Mouse (Mus musculus) heart, postnatal 0 days (tissue): ENCODE data around the gene Enox1. TPM values are rescaled to one million over a fixed set of nuclear protein-coding genes. Genes with fewer than 3 reads are reported as not detected.

Source experiments
- ATAC-seq: fragments of 200-750 bp; cut with Nextera tagmentation; 2 replicates; pipeline ENCODE4 v1.8.0; 2017; ENCODE audit warnings: low read depth, moderate number of reproducible peaks, moderate library complexity; ENCODE audit not compliant: insufficient read depth
- DNase-seq: peaks from one replicate; pipeline ENCODE4 v3.0.0-alpha.2; 2016; ENCODE audit warnings: low spot score
- H3K27ac ChIP-seq: fragments of 300-500 bp; sonication (generic); 2 replicates; pipeline ENCODE4 v1.5.1; 2014; ENCODE audit warnings: low read depth, mild to moderate bottlenecking
- H3K27me3 ChIP-seq: fragments of 300-500 bp; sonication (generic); 2 replicates; pipeline ENCODE4 v1.6.1; 2014; ENCODE audit warnings: low read length, mixed read lengths; ENCODE audit not compliant: control insufficient read depth, insufficient read depth
- H3K36me3 ChIP-seq: fragments of 300-500 bp; sonication (generic); replicated peaks from 2 replicates; pipeline ENCODE4 v1.6.1; 2014; ENCODE audit warnings: low read length, mixed read lengths; ENCODE audit not compliant: control insufficient read depth, insufficient read depth
- H3K4me1 ChIP-seq: fragments of 300-500 bp; sonication (generic); 2 replicates; pipeline ENCODE4 v1.6.1; 2014; ENCODE audit warnings: antibody characterized with exemption; ENCODE audit not compliant: control insufficient read depth, insufficient read depth
- H3K4me2 ChIP-seq: fragments of 300-500 bp; sonication (generic); 2 replicates; pipeline ENCODE4 v1.6.1; 2014; ENCODE audit warnings: low read depth, mild to moderate bottlenecking, low read length, moderate library complexity
- H3K4me3 ChIP-seq: fragments of 300-500 bp; sonication (generic); 2 replicates; pipeline ENCODE4 v1.5.1; 2014; ENCODE audit warnings: low read depth, low read length
- H3K9ac ChIP-seq: fragments of 300-500 bp; sonication (generic); replicated peaks from 2 replicates; pipeline ENCODE4 v1.6.1; 2014; ENCODE audit warnings: low read depth, low read length, mixed read lengths
- H3K9me3 ChIP-seq: fragments of 300-500 bp; sonication (generic); replicated peaks from 2 replicates; pipeline ENCODE4 v1.6.1; 2016; ENCODE audit warnings: low read length; ENCODE audit not compliant: control insufficient read depth
- CTCF ChIP-seq: IDR thresholded peaks from 2 replicates; pipeline ENCODE4 v1.5.1; 2016; ENCODE audit warnings: antibody characterized with exemption, control low read depth, low read depth
- EP300 ChIP-seq: IDR thresholded peaks from 2 replicates; pipeline ENCODE4 v1.6.1; 2016; ENCODE audit warnings: antibody characterized with exemption, low read depth
- WGBS: fragments of 180-500 bp; shearing (Covaris S2); extraction: QIAGEN DNeasy Blood & Tissue Kit; methylation state at CpG from one replicate; pipeline ENCODE4 v1.1.7; 2014; 5-methylcytosine and 5-hydroxymethylcytosine counted together
- polyA plus RNA-seq: library from polyadenylated mRNA; unstranded; fragments of >200 nt; fragmentation: Nextera tagmentation; extraction: Ambion mirVana; gene quantifications from 2 replicates; pipeline ENCODE4 v1.2.1, GENCODE M21; 2015
- total RNA-seq: library from RNA; depleted of rRNA; stranded (reverse); fragments of >200 nt; gene quantifications from 2 replicates; pipeline ENCODE4 v1.2.3, GENCODE M21; 2014; ENCODE audit warnings: low replicate concordance

The Enox1 gene
- total and polyA plus RNA-seq, 2 experiments from 2014 or later = 0.83 to 2.6 TPM

DNA sequence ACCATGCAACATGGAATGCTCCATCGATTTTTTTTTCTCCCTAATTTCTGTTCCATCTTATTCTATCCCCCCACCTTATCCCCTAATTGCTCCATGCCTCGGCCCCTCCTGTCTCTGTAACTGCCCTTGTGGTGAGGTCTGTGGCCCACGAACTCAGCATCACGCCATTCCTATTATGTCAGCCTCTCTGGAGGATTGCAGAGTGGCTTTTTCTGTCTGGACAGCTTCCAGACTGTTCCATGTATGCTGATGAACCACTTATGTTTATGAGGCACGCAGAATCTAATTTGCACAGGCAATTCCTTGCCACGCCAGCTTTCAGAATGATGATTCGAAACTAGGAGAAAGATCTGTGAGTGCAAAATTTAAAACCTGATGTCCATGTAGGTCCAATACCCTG is 521.4 kb downstream of the Enox1 start:
- ATAC-seq = no peak

DNA sequence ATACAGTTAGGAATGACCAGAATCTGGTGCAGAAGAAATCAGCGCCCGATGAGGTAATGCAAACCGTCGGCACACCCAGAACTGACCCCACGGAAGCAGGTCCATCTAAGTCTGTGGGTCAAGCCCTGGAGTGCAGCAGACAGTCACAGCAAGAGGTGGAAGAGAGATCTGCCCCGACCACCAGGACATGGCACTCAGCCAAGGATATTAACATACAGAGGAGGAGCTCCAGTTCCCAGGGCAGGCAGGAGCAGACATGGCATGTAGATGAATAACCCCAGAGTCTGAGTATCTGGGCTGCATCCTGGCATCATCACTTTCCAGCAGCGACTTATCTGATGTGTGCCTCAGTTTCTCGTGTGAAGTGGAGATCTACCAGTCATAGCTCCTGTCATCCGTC is 523.3 kb downstream of the Enox1 start:
- H3K27ac ChIP-seq = peak overlapping the region; percentile 46

More for the DNA sequence above, 521.4 kb downstream of the Enox1 start:
- H3K4me3 ChIP-seq = no peak overlapping the region
- no peak for TF ChIP-seq CTCF
- no peak for TF ChIP-seq EP300
- H3K9me3 ChIP-seq = no peaks in the 10 kb centered on the region
- H3K27ac ChIP-seq = no peak overlapping the region; the same call in 1 of the 2 replicates
- WGBS = 32% methylated on average over 7 of the region's 7 CpGs
- no peak overlapping the region for H3K4me2 ChIP-seq
- no peaks in the 10 kb centered on the region for H3K36me3 ChIP-seq
- peaks cover 32% of the 10 kb centered on the region for H3K4me1 ChIP-seq
- no peak overlapping the region for H3K9ac ChIP-seq
- no peaks in the 10 kb centered on the region for H3K27me3 ChIP-seq
- peak; percentile 63 for DNase-seq

DNA sequence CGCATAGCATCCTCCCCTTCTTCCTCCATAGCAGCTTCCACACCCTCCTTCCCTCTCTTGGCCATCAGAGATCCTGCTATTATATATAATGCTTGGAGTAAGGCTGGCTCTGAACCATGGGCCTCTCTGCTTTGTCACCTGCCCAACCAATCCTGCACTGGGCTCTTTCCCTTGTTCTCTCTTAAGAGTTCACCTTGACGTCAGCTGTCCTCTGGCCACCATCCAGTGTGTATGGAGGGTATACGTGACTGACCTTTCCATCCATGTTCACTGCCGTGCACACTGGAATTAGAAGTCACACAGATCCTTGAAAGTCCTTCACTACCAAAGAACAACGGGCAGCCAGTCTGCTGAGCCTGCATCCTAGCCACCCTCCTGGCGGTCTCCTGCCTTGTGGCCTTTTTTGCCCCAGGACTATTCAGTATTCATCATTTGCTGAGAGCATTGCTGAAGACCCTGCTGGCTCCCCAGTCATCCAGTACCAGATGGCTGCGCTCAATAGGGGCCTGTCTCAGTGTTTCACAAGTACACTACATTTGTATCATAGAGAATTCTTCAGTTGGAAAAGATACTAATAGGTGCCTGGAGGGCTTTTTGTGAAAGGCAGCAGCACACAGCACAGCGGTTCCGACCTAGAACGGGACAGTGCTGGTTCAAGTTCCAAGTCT is 526.5 kb downstream of the Enox1 start:
- no peak for TF ChIP-seq CTCF
- TF ChIP-seq EP300 = no peak
- Histone ChIP-seq H3K4me3 (no peak overlapping the region), H3K4me1 (peaks cover 31% of the 10 kb centered on the region), H3K36me3 (no peaks in the 10 kb centered on the region), H3K27ac (peak overlapping the region; percentile 24; the same call in 1 of the 2 replicates), H3K9me3 (no peaks in the 10 kb centered on the region), H3K9ac (no peak overlapping the region), H3K27me3 (no peaks in the 10 kb centered on the region), H3K4me2 (no peak overlapping the region)
- WGBS = 68% methylated on average over 10 of the region's 10 CpGs
- ATAC-seq (peak; percentile 76), DNase-seq (peak; percentile 33)

More for the DNA sequence above, 523.3 kb downstream of the Enox1 start:
- 39% methylated on average over 9 of the region's 9 CpGs for WGBS
- peak; percentile 47 for DNase-seq
- Histone ChIP-seq H3K4me2 (0 out of 2 replicates have a peak overlapping the region, but pooled peaks have one; percentile 12), H3K4me3 (no peak overlapping the region), H3K9me3 (no peaks in the 10 kb centered on the region), H3K4me1 (peaks cover 35% of the 10 kb centered on the region), H3K36me3 (no peaks in the 10 kb centered on the region), H3K27me3 (no peaks in the 10 kb centered on the region), H3K9ac (no peak overlapping the region)
- TF ChIP-seq EP300 (no peak), CTCF (no peak)
- no peak for ATAC-seq

DNA sequence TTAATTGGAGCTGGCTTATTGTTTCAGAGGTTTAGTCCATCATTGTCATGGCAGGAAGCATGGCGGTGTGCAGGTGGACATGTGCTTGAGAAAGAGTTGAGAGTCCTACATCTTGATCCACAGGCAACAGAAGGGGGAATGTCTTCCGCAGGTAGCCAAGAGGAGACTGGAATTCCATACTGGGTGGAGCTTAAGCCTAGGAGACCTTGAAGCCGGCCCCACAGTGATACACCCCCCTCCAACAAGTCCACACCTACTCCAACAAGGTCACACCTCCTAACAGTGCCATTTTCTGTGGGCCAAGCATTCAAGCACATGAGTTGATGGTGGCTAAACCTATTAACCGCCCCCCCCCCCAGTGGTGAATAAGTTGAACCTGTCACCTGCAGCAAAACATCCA is 533.3 kb downstream of the Enox1 start:
- Histone ChIP-seq H3K27ac (no peak overlapping the region), H3K4me2 (no peak overlapping the region), H3K27me3 (no peaks in the 10 kb centered on the region), H3K4me3 (no peak overlapping the region), H3K9me3 (no peaks in the 10 kb centered on the region; the same call in 1 of the 2 replicates), H3K9ac (no peak overlapping the region), H3K4me1 (no peaks in the 10 kb centered on the region), H3K36me3 (no peaks in the 10 kb centered on the region)
- TF ChIP-seq EP300 (no peak), CTCF (no peak)
- DNase-seq = no peak
- ATAC-seq = no peak
- WGBS = 87% methylated on average over 4 of the region's 4 CpGs

DNA sequence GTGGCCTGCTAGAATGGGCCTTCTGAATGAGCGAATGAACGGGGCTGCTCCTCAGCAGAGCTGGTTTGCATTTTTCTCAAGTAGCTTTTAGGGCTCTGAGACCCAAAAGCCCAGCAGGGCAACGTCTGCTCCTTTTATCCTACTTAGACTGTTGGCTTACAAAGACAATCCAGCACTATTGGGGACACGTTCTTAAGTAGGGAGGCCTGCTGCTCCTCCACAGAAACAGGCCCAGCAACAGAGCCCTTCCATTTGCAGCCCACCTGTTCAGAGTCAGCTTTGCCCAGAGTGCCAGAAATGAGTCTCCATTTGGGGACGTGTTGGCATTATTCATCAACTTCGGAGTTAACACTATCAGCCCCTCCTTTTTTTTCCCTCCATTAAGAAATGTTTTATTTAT is 548.4 kb downstream of the Enox1 start:
- Histone ChIP-seq H3K27ac (no peak overlapping the region), H3K36me3 (no peaks in the 10 kb centered on the region), H3K9ac (no peak overlapping the region), H3K4me3 (no peak overlapping the region), H3K4me2 (no peak overlapping the region), H3K27me3 (no peaks in the 10 kb centered on the region), H3K9me3 (no peaks in the 10 kb centered on the region), H3K4me1 (no peaks in the 10 kb centered on the region; the same call in 1 of the 2 replicates)
- no peak for TF ChIP-seq EP300
- TF ChIP-seq CTCF = no peak
- WGBS = 80% methylated on average over 6 of the region's 6 CpGs
- ATAC-seq (no peak), DNase-seq (no peak)
